Mouse (Mus musculus) T-helper 1 cell (primary cell): ENCODE data around the gene C530008M17Rik.

ENCODE experiments used
- in situ Hi-C: fragments of 300-600 bp; cut with MboI, MseI; formaldehyde crosslinking; loops from one replicate; pipeline ENCODE4 v1.15.1; 2025; ENCODE audit warnings: high pct_unique_total_duplicates

C530008M17Rik gene

DNA sequence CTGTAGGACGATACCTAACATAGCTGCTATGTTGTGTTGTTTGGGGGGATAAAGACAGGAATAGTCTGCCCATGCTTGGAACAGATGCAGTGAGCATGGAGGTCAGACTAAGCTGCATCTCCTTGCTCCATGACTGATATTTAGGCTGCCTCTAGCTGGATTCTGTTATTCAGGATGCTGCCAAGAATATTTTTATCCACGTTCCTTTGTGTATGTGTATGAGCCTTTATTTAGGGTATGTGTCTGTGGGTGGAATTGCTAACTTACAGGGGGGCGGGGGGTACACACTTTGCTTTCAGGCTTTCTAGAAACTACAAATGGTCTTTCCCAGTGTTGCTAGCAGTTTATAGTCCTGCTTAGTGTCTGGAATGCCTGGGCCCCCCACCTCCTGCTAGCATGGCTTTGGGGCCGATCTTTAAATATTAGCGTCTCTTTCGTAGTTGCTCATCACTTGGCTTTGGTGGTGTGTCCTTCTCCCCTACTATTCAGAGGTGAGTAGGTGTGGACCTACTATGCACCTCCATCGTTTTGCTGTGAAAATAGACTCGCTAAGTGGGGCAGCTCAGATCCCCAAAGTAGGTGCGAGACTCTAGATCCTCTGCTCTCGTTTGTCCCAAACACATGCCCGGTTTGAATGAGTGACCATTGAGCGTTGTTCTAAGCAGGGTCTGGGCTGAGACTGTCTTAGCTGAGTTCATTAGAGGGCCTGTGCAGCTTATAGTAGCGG is 45.0 kb downstream of the C530008M17Rik start:
- in situ Hi-C loops = no loop called here

DNA sequence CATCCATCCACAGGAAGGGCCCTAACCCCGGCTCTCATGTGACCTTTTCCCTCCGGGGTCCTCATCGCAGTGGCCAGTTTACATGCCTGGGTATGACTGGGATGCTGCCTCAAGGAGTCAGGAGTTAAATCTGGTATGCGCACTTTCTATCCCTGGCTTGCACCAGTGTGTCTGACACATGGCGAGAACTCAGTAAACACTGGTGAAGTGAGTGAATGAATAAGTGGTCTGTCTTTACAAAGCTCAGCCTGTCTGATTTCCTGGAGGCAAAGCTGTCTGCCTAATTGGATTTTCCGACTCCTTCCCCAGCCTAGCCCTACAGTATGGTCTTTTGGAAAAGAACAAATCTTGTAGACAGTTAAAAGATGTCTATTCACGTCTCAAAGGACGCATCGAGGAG is 45.8 kb downstream of the C530008M17Rik start:
- in situ Hi-C loops = no loop called here

DNA sequence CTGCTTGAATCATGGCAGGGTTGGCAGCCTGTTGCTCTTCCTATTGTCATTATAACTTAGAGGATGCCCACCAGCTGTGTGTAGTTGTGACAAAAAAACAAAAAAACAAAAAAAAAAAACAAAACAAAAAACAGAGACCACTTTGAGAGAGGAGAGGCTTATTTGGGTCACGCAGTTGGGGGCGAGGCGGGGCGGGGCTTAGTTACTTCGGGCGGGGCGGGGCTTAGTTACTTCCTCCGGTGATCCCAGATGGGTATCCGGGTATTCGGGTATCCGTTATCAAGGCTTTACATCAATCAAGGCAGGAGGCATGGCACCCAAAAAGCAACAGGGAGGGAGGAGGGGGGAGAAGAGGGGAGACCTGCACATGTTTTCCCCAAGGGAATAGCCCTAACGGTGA is 46.3 kb downstream of the C530008M17Rik start:
- in situ Hi-C loops = no loop called here

DNA sequence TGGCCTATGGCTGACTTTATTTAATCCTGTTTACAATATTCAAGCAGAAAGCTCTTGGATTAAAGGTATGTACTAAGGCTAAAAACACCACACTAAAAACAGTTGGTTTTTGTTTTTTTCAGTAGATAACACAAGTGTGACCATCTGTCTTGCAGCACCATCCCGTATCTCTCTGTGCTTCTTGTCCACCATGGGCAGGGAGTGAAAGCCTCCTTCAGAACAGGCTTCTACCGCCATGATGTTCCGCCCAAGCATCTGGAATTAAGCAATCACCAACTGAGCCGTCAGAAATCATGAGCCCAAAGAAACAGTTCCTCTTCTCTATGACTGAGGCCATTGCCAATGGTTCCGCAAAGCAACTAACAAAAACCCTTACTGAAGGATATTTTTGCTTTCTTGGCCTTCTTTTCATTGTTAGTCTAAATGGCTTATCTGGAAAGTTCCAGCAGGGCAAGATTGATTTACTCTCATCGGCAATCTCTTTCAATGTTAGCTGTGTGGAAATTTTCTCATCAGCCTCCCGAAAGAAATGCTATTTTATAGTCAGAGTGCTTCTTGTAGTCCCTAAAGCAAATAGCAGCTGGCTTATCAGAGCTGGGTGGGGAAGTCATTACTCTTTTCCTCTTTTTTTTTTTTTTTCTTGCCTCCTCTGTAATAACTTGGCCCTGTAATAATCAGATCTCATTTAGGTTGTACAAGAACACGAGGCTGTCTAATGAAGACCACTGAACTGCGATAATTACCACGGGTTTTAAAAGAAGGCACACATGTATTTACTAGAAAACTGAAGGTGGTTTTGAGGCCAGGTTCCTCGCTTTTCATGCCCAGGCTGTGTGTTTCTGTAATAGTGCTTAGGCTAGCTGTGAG is 49.2 kb downstream of the C530008M17Rik start:
- in situ Hi-C loops = no loop called here

DNA sequence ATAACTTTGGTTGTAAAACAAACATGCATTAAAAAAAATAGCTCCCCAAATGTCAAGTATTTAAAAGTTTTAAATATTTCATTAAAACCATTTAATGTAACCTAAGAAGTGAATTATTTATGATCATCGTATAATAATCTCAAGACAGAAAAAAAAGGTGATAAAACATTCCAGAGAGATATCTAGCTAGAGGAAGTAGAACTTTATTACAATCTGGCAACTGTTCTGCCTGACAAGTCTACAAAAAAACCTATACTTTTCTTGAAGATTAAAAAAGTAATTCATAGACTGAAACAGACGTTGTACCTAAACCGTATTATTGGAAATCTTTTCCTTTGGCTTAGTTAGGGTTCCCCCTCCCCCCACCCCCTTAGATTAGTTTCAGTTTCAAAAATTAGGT is 50.8 kb downstream of the C530008M17Rik start:
- in situ Hi-C loops = no loop called here

DNA sequence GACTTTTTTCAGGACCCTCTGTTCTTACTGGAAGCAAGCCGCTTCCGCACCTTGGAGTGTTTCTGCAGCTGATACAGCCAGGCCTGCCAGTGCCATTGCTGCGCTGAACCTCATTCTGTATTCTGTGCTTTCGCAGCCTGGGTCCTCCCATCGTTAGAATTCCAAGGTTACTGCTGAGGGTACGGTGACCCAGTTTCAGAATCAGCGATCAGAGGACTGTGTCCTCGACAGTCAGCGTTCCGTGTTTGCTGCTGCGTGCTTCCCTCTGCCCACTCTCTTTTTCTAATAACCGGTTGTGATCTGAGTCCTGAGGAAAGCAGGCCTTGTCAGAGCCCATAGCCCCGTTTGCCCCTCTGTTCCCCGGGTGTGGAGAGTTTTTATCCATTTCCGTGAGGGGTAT is 51.7 kb downstream of the C530008M17Rik start:
- in situ Hi-C loops = no loop called here

DNA sequence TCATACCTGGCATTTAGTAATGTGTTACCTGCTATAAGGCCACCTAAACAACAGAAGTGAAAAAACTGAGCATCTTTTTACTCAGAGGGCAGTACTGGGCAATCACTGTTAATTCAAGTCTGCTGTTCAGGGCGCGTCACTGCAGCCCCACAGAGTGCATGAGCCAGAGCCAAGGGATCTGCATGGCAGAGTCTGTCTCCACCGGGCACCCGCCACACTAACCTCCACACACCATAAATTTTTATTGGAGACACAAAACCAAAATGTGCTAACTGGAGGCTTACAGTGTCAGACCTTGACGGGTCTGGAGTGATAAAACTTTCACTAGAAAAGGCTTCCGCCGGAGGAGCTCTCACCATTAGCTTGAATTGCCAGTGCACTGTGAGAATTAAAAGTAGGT is 57.4 kb downstream of the C530008M17Rik start:
- in situ Hi-C loops = no loop called here

DNA sequence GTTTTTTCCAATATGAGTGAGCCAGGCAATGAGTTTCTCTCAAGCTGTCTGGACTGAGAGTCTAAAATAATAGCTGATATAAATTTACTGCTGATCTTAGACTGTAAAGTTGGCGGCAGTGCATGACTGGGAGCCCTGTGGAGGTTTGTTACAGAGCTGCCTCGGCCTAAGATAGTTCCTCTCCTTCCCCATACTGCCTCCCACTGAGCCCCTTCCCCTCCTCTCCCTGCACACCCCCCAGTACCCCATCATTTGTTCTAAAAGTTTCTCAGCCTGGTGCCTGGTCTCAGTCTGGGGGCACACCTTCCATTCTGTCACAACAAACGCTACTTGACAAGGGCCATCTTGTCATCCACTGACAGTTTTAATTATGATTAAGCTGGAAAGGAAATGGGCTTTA is 63.6 kb downstream of the C530008M17Rik start:
- in situ Hi-C loops = no loop called here

DNA sequence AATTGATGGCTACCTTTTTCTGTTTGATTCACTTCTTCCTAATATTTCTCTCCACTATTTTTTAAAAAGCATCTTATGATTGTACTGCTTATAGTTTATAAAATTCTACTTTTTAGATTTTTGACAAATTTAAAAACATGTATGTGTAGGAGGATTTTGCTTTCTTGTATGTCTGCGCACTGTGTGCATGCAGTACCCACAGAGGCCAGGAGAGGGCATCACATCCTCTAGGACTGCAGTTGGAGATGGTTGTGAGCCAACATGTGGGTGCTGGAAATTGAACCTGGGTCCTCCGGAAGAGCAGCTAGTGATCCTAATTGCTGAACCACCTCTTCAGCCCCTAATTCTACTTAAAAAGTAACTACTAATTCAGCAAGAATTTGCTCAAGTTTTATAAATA is 68.6 kb downstream of the C530008M17Rik start:
- in situ Hi-C loops = no loop called here

DNA sequence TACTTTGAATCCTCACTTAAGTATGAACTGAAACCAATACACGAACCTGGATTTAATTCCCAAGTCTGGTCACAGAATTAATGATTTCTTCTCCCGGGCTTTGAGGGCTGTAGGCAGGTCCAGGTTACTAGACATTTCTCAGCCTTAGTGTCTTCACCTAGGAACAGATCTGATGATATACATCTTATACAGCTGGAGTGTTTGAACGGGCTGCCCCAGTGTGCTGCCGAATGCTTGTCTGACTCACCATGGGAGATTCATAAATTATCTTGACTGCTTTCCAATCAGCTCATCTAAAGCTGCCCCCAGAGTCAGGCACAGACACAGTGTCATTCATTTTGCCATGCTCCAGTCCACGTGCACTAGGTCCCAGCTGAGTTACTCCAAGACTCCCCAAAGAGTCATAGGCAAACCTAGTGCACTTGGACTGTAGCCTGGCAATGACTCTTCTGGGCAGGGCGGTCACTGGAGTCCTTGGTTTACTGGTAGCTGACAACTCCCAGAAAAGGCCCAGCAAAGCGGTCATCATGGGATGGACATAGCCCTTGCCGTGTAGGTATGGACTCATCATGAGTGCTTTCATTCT is 70.3 kb downstream of the C530008M17Rik start:
- in situ Hi-C loops = no loop called here

DNA sequence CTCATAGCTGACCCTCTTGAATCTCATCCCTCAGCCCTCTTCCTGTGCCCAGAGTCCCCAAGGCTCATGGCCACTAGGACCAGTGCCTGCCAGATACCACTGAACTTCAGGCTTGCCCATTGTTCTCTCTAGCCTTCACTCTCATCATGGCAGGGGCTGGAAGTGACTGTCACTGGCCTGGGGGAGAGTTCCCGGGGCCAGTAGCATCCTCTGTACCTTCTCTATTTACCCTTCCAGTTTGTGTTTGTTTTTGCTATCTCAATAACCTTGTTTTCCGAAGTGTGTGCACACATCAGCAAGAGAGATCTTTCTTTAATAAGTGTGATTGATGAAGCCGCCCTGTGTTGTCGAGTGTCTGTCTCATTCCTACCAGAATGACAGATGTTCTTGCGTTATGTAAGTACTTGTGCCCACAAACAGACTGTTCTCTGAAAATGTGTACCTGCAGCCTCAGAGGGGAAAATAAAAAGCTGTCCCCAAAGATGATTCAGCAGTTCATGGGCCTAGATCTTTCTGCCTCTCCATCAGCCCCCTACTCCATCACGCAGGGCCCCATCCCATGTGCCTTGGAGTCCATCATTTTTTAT is 76.8 kb downstream of the C530008M17Rik start:
- in situ Hi-C loops = no loop called here

DNA sequence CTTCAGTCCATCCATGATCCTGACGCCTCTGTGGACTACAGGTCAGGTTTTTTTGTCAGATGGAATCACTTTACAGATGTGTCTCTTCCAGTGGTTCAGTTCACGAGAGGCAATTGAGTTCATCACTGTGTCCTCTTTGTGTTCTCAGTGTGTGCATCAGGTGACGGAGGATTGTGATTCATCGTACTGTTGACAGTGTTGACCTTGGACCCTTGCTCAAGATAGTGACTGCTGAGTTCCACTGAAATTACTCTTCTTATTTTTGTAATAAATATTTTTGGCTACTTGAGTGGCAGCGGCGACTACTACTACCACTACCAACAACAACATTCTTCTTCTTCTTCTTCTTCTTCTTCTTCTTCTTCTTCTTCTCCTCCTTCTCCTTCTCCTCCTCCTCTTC is 85.2 kb downstream of the C530008M17Rik start:
- in situ Hi-C loops = no loop called here

DNA sequence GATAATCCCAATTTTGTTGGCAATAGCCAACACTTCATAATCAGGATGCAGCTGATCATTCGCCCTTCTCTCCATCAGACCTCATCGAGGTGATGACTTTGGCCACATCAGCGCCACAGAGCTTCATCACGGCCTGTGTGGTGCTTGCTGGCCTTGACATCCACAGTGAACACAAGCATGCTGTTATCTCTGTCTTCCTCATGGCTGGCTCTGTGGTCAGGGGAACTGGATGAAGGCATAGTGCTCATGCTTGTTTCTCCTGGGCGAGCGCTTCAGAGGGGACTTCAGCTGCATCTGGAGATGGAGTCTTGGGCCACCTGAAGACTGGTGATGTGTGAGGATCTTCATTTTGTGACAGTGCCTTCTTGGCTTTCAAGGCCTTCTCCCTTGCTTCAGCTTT is 85.8 kb downstream of the C530008M17Rik start:
- in situ Hi-C loops = no loop called here

DNA sequence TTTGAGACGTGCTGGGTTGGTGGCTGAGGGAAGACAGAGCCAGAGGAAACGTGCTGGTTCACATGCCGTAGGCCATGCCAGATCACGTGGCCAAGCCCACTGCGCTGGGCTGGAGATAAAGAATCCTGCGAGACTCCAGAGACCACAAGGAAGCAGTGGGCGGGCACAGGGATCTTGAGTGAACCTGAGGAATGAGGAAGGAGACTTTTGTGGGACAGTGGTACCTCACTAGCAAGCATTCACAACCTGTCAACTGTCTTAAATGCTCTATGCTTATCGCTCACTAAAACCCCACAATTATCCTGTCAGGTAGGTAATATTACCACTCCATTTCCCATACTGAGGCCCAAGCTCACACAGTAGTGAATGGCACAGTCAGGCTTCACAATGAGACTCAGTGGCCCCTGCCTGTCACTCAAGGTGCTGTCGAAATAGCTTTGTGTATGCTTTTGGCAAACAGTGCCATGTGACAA is 88.5 kb downstream of the C530008M17Rik start:
- in situ Hi-C loops = no loop called here

DNA sequence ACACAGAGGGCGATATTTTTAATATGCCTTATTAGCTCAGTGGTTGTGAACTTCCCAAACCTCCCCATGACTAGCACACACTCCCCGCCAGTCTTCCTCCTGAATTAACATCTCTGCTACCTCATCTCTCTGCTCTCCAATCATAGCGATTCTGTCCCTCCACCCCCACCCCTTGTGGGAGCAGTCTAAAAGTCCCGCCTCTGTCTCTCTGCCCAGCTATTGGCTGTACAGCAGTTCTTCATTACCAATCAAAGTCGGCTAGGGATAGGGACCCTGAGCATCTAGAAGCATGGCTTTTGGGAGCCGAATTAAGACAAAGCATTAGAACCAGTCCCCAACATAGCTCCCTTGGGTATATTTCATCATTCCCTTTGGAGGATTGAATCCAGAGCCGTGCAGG is 91.5 kb downstream of the C530008M17Rik start:
- in situ Hi-C loops = no loop called here

DNA sequence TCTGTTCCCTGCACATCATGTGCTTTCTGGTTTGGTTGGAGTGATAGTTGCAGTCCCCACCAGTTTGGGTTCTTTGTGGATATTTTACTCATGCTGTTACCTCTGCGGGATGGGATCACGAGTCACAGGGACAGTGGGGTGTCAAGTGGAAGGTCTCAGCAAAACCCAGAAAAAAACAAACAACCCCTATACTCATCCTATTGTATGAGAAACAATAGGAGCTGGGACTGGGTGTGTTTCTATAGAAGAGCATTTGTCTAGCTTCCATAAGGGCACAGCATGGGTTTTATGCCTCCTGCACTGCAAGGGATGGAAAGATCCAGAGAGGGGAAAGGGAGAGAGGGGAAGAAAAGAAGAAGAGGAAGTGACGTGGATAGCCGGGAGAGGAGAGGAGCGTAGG is 96.0 kb downstream of the C530008M17Rik start:
- in situ Hi-C loops = no loop called here

DNA sequence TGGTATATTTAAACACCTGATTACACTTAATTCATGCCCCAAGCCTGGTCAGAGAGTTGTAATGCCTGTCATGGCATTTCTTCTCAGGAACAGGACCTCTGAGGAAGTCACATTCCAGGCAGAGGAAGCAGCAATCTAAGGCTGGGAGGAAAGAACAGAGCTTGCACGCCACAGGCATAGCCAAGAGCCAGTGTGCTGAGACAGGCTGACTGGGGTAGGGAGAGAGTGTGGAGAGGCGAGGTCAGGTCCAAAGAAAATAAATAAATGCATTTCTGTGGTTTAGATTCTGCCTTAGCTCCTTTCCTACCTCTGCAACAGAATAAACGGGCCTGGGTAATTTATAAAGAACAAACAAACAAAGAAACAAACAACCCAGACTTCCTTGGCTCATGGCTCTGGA is 104.0 kb downstream of the C530008M17Rik start:
- in situ Hi-C loops = no loop called here

DNA sequence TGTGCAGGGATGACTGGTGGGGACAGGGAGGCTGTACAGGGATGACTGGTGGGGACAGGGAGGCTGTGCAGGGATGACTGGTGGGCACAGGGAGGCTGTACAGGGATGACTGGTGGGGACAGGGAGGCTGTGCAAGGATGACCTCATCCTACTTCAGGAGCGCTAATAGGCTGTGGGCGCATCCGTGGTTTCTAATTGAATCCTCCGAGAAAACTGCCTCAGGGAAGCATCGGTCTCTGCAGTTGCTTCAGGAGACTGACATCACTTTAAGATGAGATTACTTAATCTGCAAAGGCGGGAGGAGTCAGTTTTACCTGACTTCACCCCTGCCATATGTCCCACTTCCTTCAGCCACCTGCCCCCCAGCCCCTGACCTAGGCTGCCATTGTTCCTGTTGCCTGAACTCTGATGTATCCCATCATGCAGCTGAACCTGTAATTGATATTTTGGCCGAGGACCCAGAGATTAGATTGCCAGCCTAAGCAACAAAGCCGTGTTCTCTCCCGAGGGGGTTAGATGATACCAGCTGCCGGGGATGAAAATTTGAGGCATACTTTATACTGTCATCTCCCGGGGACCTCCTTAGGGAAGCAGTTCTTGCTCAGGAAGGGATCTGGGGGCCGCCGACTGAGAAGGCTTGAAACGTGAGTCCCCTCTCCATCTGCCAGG is 105.9 kb downstream of the C530008M17Rik start:
- in situ Hi-C loops = no loop called here

DNA sequence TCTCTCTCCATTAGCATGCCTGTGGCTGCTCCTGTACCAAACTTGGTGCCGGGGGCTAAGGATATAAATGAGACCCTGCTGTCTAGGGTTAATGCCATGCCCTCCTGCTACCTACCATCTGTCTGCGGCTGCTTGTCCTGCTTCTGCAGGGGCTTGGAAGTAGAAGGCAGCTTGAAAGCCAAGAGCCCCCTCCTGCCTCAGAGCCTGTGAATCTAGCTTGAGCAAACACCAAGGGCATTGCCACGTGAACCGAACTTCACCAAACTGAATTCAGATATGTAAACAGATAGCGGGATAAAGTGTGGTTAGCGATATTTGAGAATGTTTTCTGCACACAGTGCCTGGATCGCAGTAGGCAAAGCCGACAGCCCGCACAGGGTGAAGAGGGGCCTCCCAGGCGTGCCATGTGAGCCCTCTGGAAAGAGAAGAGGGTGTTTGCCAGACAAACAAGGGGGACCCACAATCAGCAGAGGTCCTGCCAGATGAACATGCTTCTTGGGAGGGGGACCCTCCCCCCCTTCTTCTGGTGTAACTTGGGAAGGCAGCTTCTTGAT is 106.9 kb downstream of the C530008M17Rik start:
- in situ Hi-C loops = no loop called here

DNA sequence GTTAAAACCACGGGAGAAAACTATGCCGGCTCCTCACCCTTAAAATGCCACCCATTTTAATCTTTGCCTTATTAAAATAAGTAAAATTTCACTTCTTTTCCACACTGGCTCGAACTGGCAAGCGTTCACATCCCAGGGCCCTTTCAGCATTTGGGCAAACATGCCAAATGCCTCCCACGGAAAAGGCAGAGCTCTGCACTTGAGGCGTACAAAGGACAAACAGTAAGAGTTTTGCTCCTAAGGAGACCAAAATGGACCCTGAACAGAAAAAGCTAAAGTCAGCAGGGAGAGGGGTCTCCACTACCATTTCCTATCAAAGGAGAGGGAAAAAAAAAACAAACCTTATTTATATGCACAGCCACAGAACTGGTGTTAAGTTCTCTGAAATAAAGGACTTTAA is 107.4 kb downstream of the C530008M17Rik start:
- in situ Hi-C loops = no loop called here

DNA sequence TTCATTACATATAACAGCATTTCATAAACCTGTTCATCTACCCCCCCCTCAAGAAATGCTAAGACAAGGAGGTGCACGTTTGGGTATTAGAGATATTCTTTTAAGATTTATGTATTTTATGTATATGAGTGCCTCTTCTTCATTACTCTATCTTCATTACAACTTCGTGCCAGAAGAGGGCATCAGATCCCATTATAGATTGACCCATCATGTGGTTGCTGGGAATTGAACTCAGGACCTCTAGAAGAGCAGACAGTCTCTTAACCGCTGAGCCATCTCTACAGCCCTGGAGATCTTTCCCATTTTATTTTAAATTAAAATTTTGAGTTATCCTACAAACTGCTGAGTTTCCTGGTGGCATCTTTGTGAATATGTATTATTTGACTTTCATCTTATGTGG is 112.7 kb downstream of the C530008M17Rik start:
- in situ Hi-C loops = loop anchor here (5.0 kb wide), 1 partner anchor 73 kb away; no protein-coding TSS in a partner anchor
